Mouse (Mus musculus) heart, embryonic 16.5 days (tissue): ENCODE measurements around the gene Slc24a3. TPM values are rescaled to one million over a fixed set of nuclear protein-coding genes. Genes with fewer than 3 reads are reported as not detected.

ENCODE experiments used
- ATAC-seq: fragments of 200-750 bp; cut with Nextera tagmentation; replicated peaks from 2 replicates; pipeline ENCODE4 v1.8.0; 2017; ENCODE audit warnings: moderate number of reproducible peaks; ENCODE audit not compliant: insufficient read depth, low FRiP score; ENCODE audit errors: extremely low read depth
- H3K27ac ChIP-seq: fragments of 300-500 bp; sonication (generic); 2 replicates; pipeline ENCODE4 v1.5.1; 2014; ENCODE audit warnings: mild to moderate bottlenecking, low read length, control low read depth, moderate library complexity
- H3K27me3 ChIP-seq: fragments of 300-500 bp; sonication (generic); 2 replicates; pipeline ENCODE4 v1.6.1; 2014; ENCODE audit warnings: low read length, mixed read lengths; ENCODE audit not compliant: control insufficient read depth, insufficient read depth
- H3K36me3 ChIP-seq: fragments of 300-500 bp; sonication (generic); 2 replicates; pipeline ENCODE4 v1.6.1; 2014; ENCODE audit not compliant: control insufficient read depth, insufficient read depth
- H3K4me1 ChIP-seq: fragments of 300-500 bp; sonication (generic); 2 replicates; pipeline ENCODE4 v1.6.1; 2014; ENCODE audit warnings: low read length, mixed read lengths; ENCODE audit not compliant: control insufficient read depth, insufficient read depth
- H3K4me2 ChIP-seq: fragments of 300-500 bp; sonication (generic); 2 replicates; pipeline ENCODE4 v1.6.1; 2014; ENCODE audit warnings: low read depth, mild to moderate bottlenecking, control low read depth, low read length
- H3K4me3 ChIP-seq: fragments of 300-500 bp; sonication (generic); 2 replicates; pipeline ENCODE4 v1.5.1; 2014; ENCODE audit warnings: mild to moderate bottlenecking, control low read depth, low read length
- H3K9ac ChIP-seq: fragments of 300-500 bp; sonication (generic); 2 replicates; pipeline ENCODE4 v1.6.1; 2014; ENCODE audit warnings: low read length, control low read depth
- H3K9me3 ChIP-seq: fragments of 300-500 bp; sonication (generic); replicated peaks from 2 replicates; pipeline ENCODE4 v1.6.1; 2016; ENCODE audit warnings: low read length; ENCODE audit not compliant: control insufficient read depth
- WGBS: fragments of 180-500 bp; shearing (Covaris S2); extraction: QIAGEN DNeasy Blood & Tissue Kit; methylation state at CpG from one replicate; pipeline ENCODE4 v1.1.7; 2014; 5-methylcytosine and 5-hydroxymethylcytosine counted together
- polyA plus RNA-seq: library from polyadenylated mRNA; unstranded; fragments of >200 nt; fragmentation: Nextera tagmentation; extraction: Ambion mirVana; gene quantifications from 2 replicates; pipeline ENCODE4 v1.2.1, GENCODE M21; 2015

Slc24a3 gene
- polyA plus RNA-seq, 1 experiment from 2014 or later, result 0.83 TPM

DNA sequence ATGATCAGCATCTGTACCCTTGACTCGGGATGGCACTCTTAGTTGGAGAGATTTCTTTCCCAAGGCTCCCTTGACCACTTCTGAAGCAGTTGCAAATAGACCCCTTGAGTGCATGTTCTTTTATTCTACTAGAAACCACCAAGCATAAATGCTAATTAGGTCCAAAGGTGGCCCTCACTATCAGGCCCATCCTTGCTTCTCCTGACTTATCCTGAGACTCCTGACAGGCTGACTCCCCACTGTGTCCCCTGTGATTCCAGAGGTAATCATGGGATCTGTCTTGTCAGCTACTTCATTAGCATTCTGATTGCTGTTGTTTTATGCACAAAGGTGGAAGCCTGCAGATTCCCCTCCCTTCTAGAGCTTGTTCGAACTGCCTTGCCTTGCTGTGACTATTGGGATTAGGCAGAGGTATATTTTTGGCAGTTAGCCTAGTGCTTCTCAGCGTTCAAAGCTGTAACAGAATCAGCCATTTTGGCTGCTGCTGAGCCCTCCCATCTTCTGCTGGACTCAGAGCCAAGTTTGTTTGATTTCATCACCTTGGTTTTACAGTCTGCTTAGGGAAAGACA lies 293.4 kb downstream of the Slc24a3 start:
- 47% methylated on average over 3 of the region's 3 CpGs for WGBS
- no peaks in the 10 kb centered on the region for H3K9me3 ChIP-seq
- H3K27me3 ChIP-seq, result no peaks in the 10 kb centered on the region
- ATAC-seq, result no peak
- no peaks in the 10 kb centered on the region for H3K36me3 ChIP-seq
- no peaks in the 10 kb centered on the region for H3K4me1 ChIP-seq
- no peak overlapping the region for H3K4me2 ChIP-seq
- H3K27ac ChIP-seq, result no peak overlapping the region
- no peak overlapping the region for H3K9ac ChIP-seq
- H3K4me3 ChIP-seq, result no peak overlapping the region

- no peak overlapping the region for H3K4me2 ChIP-seq
These were observed 294.7 kb downstream of the Slc24a3 start for GRCm38 (mm10) chr2:145462253-145462652.

DNA sequence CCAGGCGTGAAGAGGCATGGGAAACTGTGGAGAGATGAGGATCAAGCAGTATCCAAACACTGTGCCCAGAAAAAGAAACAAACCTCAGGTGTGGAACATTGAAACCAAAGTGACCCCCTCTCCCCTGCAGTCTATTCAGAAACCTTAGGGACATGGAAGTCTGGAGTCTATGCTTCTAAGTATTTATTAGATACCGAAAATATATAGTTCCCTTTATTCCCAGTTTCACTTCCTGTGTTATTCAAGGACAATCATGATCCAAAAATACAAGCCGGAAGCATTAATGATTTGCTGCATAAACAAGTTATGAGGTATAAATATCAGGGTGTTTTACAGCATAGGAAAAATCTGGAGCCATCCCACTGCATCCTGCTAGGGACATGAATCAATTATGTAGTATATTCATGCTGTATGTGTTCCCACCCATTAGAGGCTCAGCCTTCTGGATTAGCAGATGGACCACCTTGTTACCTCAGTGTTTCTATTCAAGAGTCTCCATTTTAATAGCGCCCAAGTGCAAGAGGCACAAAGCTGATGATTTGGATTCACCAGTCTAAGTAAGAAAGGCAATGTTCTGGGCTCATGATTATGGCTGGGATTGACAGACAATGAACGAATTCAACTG lies 301.3 kb downstream of the Slc24a3 start:
- Histone ChIP-seq H3K27me3 (no peaks in the 10 kb centered on the region), H3K4me3 (no peak overlapping the region), H3K9me3 (no peaks in the 10 kb centered on the region), H3K27ac (no peak overlapping the region), H3K36me3 (no peaks in the 10 kb centered on the region), H3K9ac (no peak overlapping the region), H3K4me1 (no peaks in the 10 kb centered on the region), H3K4me2 (no peak overlapping the region)
- WGBS, result 88% methylated on average over 5 of the region's 5 CpGs
- ATAC-seq, result no peak

More at GRCm38 (mm10) chr2:145462253-145462652, 294.7 kb downstream of the Slc24a3 start:
- H3K9ac ChIP-seq, result no peak overlapping the region
- no peaks in the 10 kb centered on the region for H3K4me1 ChIP-seq
- no peaks in the 10 kb centered on the region for H3K9me3 ChIP-seq
- H3K27ac ChIP-seq, result no peak overlapping the region
- no peaks in the 10 kb centered on the region for H3K36me3 ChIP-seq
- no peak overlapping the region for H3K4me3 ChIP-seq
- no peaks in the 10 kb centered on the region for H3K27me3 ChIP-seq
- 82% methylated on average over 2 of the region's 2 CpGs for WGBS
- ATAC-seq, result no peak

DNA sequence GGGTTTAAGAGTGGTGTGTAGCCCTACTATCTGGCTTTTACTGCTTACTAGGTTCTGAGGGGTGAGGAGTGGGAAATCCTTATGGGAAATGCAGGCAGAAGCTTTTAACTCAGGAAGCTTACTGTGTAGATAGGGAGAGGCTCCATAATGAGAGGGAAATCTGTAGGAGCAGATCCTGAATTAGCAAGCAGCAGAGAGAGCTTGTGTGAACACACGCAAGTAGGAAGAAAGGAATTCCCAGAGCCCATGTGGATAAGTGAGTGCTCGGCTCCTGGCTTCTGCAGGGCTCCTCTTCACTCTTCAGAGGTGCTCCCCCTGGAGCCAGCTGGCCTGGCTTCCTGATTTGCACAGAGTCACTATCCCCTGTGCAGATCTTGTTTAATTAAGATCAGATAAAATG lies 309.9 kb downstream of the Slc24a3 start:
- no peaks in the 10 kb centered on the region for H3K9me3 ChIP-seq
- no peak for ATAC-seq
- H3K27me3 ChIP-seq, result no peaks in the 10 kb centered on the region
- no peaks in the 10 kb centered on the region for H3K4me1 ChIP-seq
- WGBS, result 34% methylated on average over 2 of the region's 2 CpGs
- no peak overlapping the region for H3K9ac ChIP-seq
- H3K4me3 ChIP-seq, result no peak overlapping the region
- H3K36me3 ChIP-seq, result no peaks in the 10 kb centered on the region
- no peak overlapping the region for H3K27ac ChIP-seq
- no peak overlapping the region for H3K4me2 ChIP-seq

GRCm38 (mm10) chr2:145479676-145480075 lies 312.1 kb downstream of the Slc24a3 start:
- H3K36me3 ChIP-seq, result no peaks in the 10 kb centered on the region
- no peak overlapping the region for H3K9ac ChIP-seq
- no peak overlapping the region for H3K4me2 ChIP-seq
- H3K4me3 ChIP-seq, result no peak overlapping the region
- H3K4me1 ChIP-seq, result no peaks in the 10 kb centered on the region
- no peaks in the 10 kb centered on the region for H3K27me3 ChIP-seq
- ATAC-seq, result no peak
- WGBS, result 69% methylated on average over 2 of the region's 2 CpGs
- no peak overlapping the region for H3K27ac ChIP-seq
- H3K9me3 ChIP-seq, result no peaks in the 10 kb centered on the region

GRCm38 (mm10) chr2:145500231-145500630 lies 332.7 kb downstream of the Slc24a3 start:
- Histone ChIP-seq H3K4me1 (no peaks in the 10 kb centered on the region), H3K36me3 (no peaks in the 10 kb centered on the region), H3K4me2 (no peak overlapping the region), H3K27me3 (no peaks in the 10 kb centered on the region), H3K27ac (no peak overlapping the region), H3K9me3 (no peaks in the 10 kb centered on the region), H3K4me3 (no peak overlapping the region), H3K9ac (no peak overlapping the region)
- ATAC-seq, result no peak

- no peak overlapping the region for H3K9ac ChIP-seq
- H3K4me2 ChIP-seq, result no peak overlapping the region
- H3K4me1 ChIP-seq, result no peaks in the 10 kb centered on the region
- H3K36me3 ChIP-seq, result no peaks in the 10 kb centered on the region
- no peak for ATAC-seq
- no peaks in the 10 kb centered on the region for H3K27me3 ChIP-seq
- WGBS, result 94% methylated on average over 1 of the region's 1 CpGs
- H3K4me3 ChIP-seq, result no peak overlapping the region
- no peaks in the 10 kb centered on the region for H3K9me3 ChIP-seq
- H3K27ac ChIP-seq, result no peak overlapping the region
These were observed 333.9 kb downstream of the Slc24a3 start for GRCm38 (mm10) chr2:145501472-145501871.

DNA sequence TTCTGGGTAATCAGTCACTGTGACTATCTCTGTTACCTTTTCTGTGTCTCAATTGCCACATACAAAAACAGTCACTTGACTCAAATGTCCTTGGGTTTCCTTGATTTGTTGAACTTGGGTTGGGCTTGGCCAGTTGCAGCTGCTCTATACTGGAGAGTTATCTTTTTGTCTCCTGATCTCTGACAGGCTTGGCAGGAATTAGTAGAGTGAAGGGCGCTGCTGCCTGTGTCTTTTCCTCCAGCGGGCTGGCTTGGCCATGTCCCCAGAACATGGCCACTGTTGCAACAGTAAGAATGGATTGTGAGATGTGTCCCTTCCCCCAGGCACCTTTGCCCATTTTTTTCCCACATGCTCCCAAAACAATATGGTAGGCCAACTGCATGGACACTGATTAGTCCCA lies 340.1 kb downstream of the Slc24a3 start:
- no peak for ATAC-seq
- no peak overlapping the region for H3K4me2 ChIP-seq
- no peaks in the 10 kb centered on the region for H3K9me3 ChIP-seq
- H3K27ac ChIP-seq, result no peak overlapping the region
- H3K4me3 ChIP-seq, result no peak overlapping the region
- H3K9ac ChIP-seq, result no peak overlapping the region
- WGBS, result 56% methylated on average over 2 of the region's 2 CpGs
- H3K27me3 ChIP-seq, result no peaks in the 10 kb centered on the region
- H3K4me1 ChIP-seq, result peaks cover 8% of the 10 kb centered on the region
- H3K36me3 ChIP-seq, result no peaks in the 10 kb centered on the region

- 55% methylated on average over 7 of the region's 7 CpGs for WGBS
These were observed 343.2 kb downstream of the Slc24a3 start for GRCm38 (mm10) chr2:145510650-145511225.

More at GRCm38 (mm10) chr2:145510650-145511225, 343.2 kb downstream of the Slc24a3 start:
- H3K27me3 ChIP-seq, result no peaks in the 10 kb centered on the region
- peaks cover 8% of the 10 kb centered on the region for H3K4me1 ChIP-seq
- no peak overlapping the region for H3K4me3 ChIP-seq
- H3K27ac ChIP-seq, result 0 out of 2 replicates have a peak overlapping the region, but pooled peaks have one; percentile 9
- ATAC-seq, result peak; percentile 63
- H3K9me3 ChIP-seq, result no peaks in the 10 kb centered on the region
- H3K36me3 ChIP-seq, result no peaks in the 10 kb centered on the region
- H3K9ac ChIP-seq, result no peak overlapping the region
- no peak overlapping the region for H3K4me2 ChIP-seq
